Mouse (Mus musculus) megakaryocyte, embryonic 14.5 days (primary cell): ENCODE measurements around the gene Olfr545.

Experiments
- FLI1 ChIP-seq: IDR thresholded peaks from 2 replicates; pipeline ENCODE4 v1.6.1; 2012; ENCODE audit warnings: low read length, inconsistent platforms, mixed read lengths
- GATA1 ChIP-seq: IDR thresholded peaks from 3 replicates; pipeline ENCODE4 v1.6.1; 2012; ENCODE audit warnings: mixed read lengths, low read length, inconsistent platforms, borderline replicate concordance

- TF ChIP-seq GATA1 (no peak), FLI1 (no peak)
These were observed 41.2 kb upstream of the Olfr545 start, which contains the start of gene Olfr548-ps1 for GRCm38 (mm10) chr7:102540596-102540995.
